Mouse (Mus musculus) megakaryocyte, embryonic 14.5 days (primary cell): ENCODE data around the gene Tex12.

ENCODE experiments used
- FLI1 ChIP-seq: IDR thresholded peaks from 2 replicates; pipeline ENCODE4 v1.6.1; 2012; ENCODE audit warnings: low read length, inconsistent platforms, mixed read lengths
- GATA1 ChIP-seq: IDR thresholded peaks from 3 replicates; pipeline ENCODE4 v1.6.1; 2012; ENCODE audit warnings: mixed read lengths, low read length, inconsistent platforms, borderline replicate concordance

- TF ChIP-seq GATA1, result no peak
- TF ChIP-seq FLI1, result no peak
Measured at GRCm38 (mm10) chr9:50601536-50601935, 40.4 kb upstream of the Tex12 start.
